7 mouse cellular contexts compared by ENCODE assay signal in genomic region chr7:101453296-101453695, GRCm38 (mm10). TPM values are rescaled to one million over a fixed set of nuclear protein-coding genes. Genes with fewer than 3 reads are reported as not detected.
DNase-seq lines count a peak whose midpoint lies in the region; ATAC-seq and TF ChIP-seq lines count a peak whose summit lies in the region.

No protein-coding gene starts in this region.

- DNase-seq in limb, embryonic 10.5 days (ENCODE audit: low spot score) = no peak
- DNase-seq in hindbrain, postnatal 0 days (ENCODE audit: low spot score) = no peak
- DNase-seq in embryo, embryonic 9.5 days (ENCODE audit: extremely low spot score) = no peak

- 89% methylated on average over 3 of the region's 3 CpGs for WGBS in limb, embryonic 13.5 days
- WGBS in limb, embryonic 10.5 days = 93% methylated on average over 3 of the region's 3 CpGs
- 85% methylated on average over 3 of the region's 3 CpGs for WGBS in forebrain, embryonic 13.5 days
- WGBS in hindbrain, postnatal 0 days = 86% methylated on average over 3 of the region's 3 CpGs
- 97% methylated on average over 3 of the region's 3 CpGs for WGBS in neural tube, embryonic 15.5 days

- no peak for ATAC-seq in limb, embryonic 13.5 days (ENCODE audit: low FRiP score, low read depth)
- no peak for ATAC-seq in forebrain, embryonic 13.5 days
- ATAC-seq in hindbrain, postnatal 0 days = no peak
- ATAC-seq in neural tube, embryonic 15.5 days (ENCODE audit: low FRiP score) = no peak
- no peak for ATAC-seq in megakaryocyte-erythroid progenitor cell, adult 5-6 weeks (replicated peaks; ENCODE audit: low FRiP score, low TSS enrichment, poor library complexity, severe bottlenecking)

- no peaks in the 10 kb centered on the region for H3K4me1 ChIP-seq in limb, embryonic 13.5 days
- H3K4me1 ChIP-seq in limb, embryonic 10.5 days = peaks cover 14% of the 10 kb centered on the region
- H3K4me1 ChIP-seq in forebrain, embryonic 13.5 days = peaks cover 18% of the 10 kb centered on the region
- peaks cover 10% of the 10 kb centered on the region; the same call in 1 of the 2 replicates for H3K4me1 ChIP-seq in hindbrain, postnatal 0 days (ENCODE audit: insufficient read depth, low read length)
- H3K4me1 ChIP-seq in neural tube, embryonic 15.5 days = peaks cover 38% of the 10 kb centered on the region

- H3K9me3 ChIP-seq in limb, embryonic 13.5 days = no peaks in the 10 kb centered on the region
- H3K9me3 ChIP-seq in limb, embryonic 10.5 days (replicated peaks) = no peaks in the 10 kb centered on the region
- no peaks in the 10 kb centered on the region for H3K9me3 ChIP-seq in forebrain, embryonic 13.5 days (replicated peaks)
- H3K9me3 ChIP-seq in hindbrain, postnatal 0 days (ENCODE audit: low read length) = no peaks in the 10 kb centered on the region
- H3K9me3 ChIP-seq in neural tube, embryonic 15.5 days (replicated peaks) = no peaks in the 10 kb centered on the region

- no peak overlapping the region for H3K9ac ChIP-seq in limb, embryonic 13.5 days
- H3K9ac ChIP-seq in forebrain, embryonic 13.5 days = no peak overlapping the region
- no peak overlapping the region for H3K9ac ChIP-seq in hindbrain, postnatal 0 days (replicated peaks; ENCODE audit: low read length)
- no peak overlapping the region for H3K9ac ChIP-seq in neural tube, embryonic 15.5 days (replicated peaks)

- H3K4me3 ChIP-seq in limb, embryonic 13.5 days = no peak overlapping the region
- no peak overlapping the region for H3K4me3 ChIP-seq in limb, embryonic 10.5 days
- peak overlapping the region; percentile 13; the same call in 1 of the 2 replicates for H3K4me3 ChIP-seq in forebrain, embryonic 13.5 days
- peak overlapping the region; percentile 4; the same call in 1 of the 2 replicates for H3K4me3 ChIP-seq in hindbrain, postnatal 0 days (ENCODE audit: low read length)
- 0 out of 2 replicates have a peak overlapping the region, but pooled peaks have one; percentile 55 for H3K4me3 ChIP-seq in neural tube, embryonic 15.5 days (replicated peaks)

- no peak for TF ChIP-seq CTCF in hindbrain, postnatal 0 days (IDR thresholded peaks at IDR 0.05; ENCODE audit: low read depth)

- H3K36me3 ChIP-seq in limb, embryonic 13.5 days = no peaks in the 10 kb centered on the region
- H3K36me3 ChIP-seq in limb, embryonic 10.5 days = no peaks in the 10 kb centered on the region
- H3K36me3 ChIP-seq in forebrain, embryonic 13.5 days (ENCODE audit: poor library complexity, severe bottlenecking) = no peaks in the 10 kb centered on the region
- no peaks in the 10 kb centered on the region for H3K36me3 ChIP-seq in hindbrain, postnatal 0 days (ENCODE audit: insufficient read depth, low read length)
- H3K36me3 ChIP-seq in neural tube, embryonic 15.5 days = no peaks in the 10 kb centered on the region

- H3K4me2 ChIP-seq in limb, embryonic 13.5 days (replicated peaks) = peak overlapping the region; percentile 99; the same call in 1 of the 2 replicates
- H3K4me2 ChIP-seq in forebrain, embryonic 13.5 days = peak overlapping the region; percentile 96
- H3K4me2 ChIP-seq in hindbrain, postnatal 0 days (ENCODE audit: low read depth, low read length) = peak overlapping the region; percentile 97
- peak overlapping the region; percentile 100; the same call in 1 of the 2 replicates for H3K4me2 ChIP-seq in neural tube, embryonic 15.5 days

- peaks cover 56% of the 10 kb centered on the region for H3K27me3 ChIP-seq in limb, embryonic 13.5 days
- H3K27me3 ChIP-seq in limb, embryonic 10.5 days (ENCODE audit: low read depth, poor library complexity, severe bottlenecking) = peaks cover 49% of the 10 kb centered on the region
- H3K27me3 ChIP-seq in forebrain, embryonic 13.5 days = peaks cover 38% of the 10 kb centered on the region
- H3K27me3 ChIP-seq in hindbrain, postnatal 0 days (ENCODE audit: insufficient read depth, low read length) = no peaks in the 10 kb centered on the region
- H3K27me3 ChIP-seq in neural tube, embryonic 15.5 days (replicated peaks) = peaks cover 30% of the 10 kb centered on the region

- H3K27ac ChIP-seq in limb, embryonic 13.5 days = no peak overlapping the region
- no peak overlapping the region for H3K27ac ChIP-seq in limb, embryonic 10.5 days
- H3K27ac ChIP-seq in forebrain, embryonic 13.5 days = no peak overlapping the region
- H3K27ac ChIP-seq in hindbrain, postnatal 0 days = no peak overlapping the region
- H3K27ac ChIP-seq in neural tube, embryonic 15.5 days (replicated peaks) = no peak overlapping the region

RNA-seq across cellular contexts. Expression of gene Pde2a, which starts 31.8 kb away (rescaled TPM):
- 4.6 and 10.4 TPM in 2 replicates for polyA plus RNA-seq in limb, embryonic 13.5 days (2015; fragmentation: Nextera tagmentation; extraction: Ambion mirVana)
- 9.2 and 9.3 TPM in 2 replicates for polyA plus RNA-seq in limb, embryonic 10.5 days (2016; fragmentation: Nextera tagmentation; extraction: Ambion mirVana)
- 26.2 and 32.2 TPM in 2 replicates for polyA plus RNA-seq in forebrain, embryonic 13.5 days (2015; fragmentation: Nextera tagmentation; extraction: Ambion mirVana)
- total RNA-seq in hindbrain, postnatal 0 days (2014; rRNA removed) = 54.4 and 55.8 TPM in 2 replicates
- polyA plus RNA-seq in hindbrain, postnatal 0 days (2015; fragmentation: Nextera tagmentation; extraction: Ambion mirVana) = 26.7 and 27.1 TPM in 2 replicates
- polyA plus RNA-seq in neural tube, embryonic 15.5 days (2015; fragmentation: Nextera tagmentation; extraction: Ambion mirVana) = 27.9 and 28.5 TPM in 2 replicates
- total RNA-seq in megakaryocyte-erythroid progenitor cell, adult 5-6 weeks (2014; fragmentation: Nextera tagmentation) = 4.7 and 19.4 TPM in 2 replicates
- total RNA-seq in megakaryocyte-erythroid progenitor cell, adult 5-6 weeks (2017) = 4.5 and 6.0 TPM in 2 replicates

RNA-seq across cellular contexts. Expression of gene Gm45837, which starts 42.6 kb away (rescaled TPM):
- 3.2 and 8.0 TPM in 2 replicates for polyA plus RNA-seq in limb, embryonic 13.5 days (2015; fragmentation: Nextera tagmentation; extraction: Ambion mirVana)
- 0.06 TPM in 1 of 2 replicates, not detected in the other for polyA plus RNA-seq in limb, embryonic 10.5 days (2016; fragmentation: Nextera tagmentation; extraction: Ambion mirVana)
- polyA plus RNA-seq in forebrain, embryonic 13.5 days (2015; fragmentation: Nextera tagmentation; extraction: Ambion mirVana) = not detected in 2 replicates
- not detected in 2 replicates for total RNA-seq in hindbrain, postnatal 0 days (2014; rRNA removed)
- not detected in 2 replicates for polyA plus RNA-seq in hindbrain, postnatal 0 days (2015; fragmentation: Nextera tagmentation; extraction: Ambion mirVana)
- 0.99 TPM in 1 of 2 replicates, not detected in the other for polyA plus RNA-seq in neural tube, embryonic 15.5 days (2015; fragmentation: Nextera tagmentation; extraction: Ambion mirVana)
- total RNA-seq in megakaryocyte-erythroid progenitor cell, adult 5-6 weeks (2014; fragmentation: Nextera tagmentation) = not detected in 2 replicates
- total RNA-seq in megakaryocyte-erythroid progenitor cell, adult 5-6 weeks (2017) = not detected in 2 replicates

Comparison
In these comparisons a context has a peak if more than half of its experiments do, and no peak if none do; other contexts are left out.
1. H3K4me3 ChIP-seq: peak in forebrain, embryonic 13.5 days (single experiment), hindbrain, postnatal 0 days (single experiment) and neural tube, embryonic 15.5 days (single experiment); none in limb, embryonic 13.5 days (single experiment) and limb, embryonic 10.5 days (single experiment).
2. Peak in every context shown above with its lines, with median percentiles within 50 percentile points of each other: H3K4me2 ChIP-seq.